Mouse (Mus musculus) MEL (cell line): ENCODE data around the gene Emd. TPM values are rescaled to one million over a fixed set of nuclear protein-coding genes. Genes with fewer than 3 reads are reported as not detected.

Experiments
- DNase-seq: peaks from one replicate; pipeline ENCODE4 v3.0.0; 2011; ENCODE audit warnings: low read depth, low spot score
- H3K27ac ChIP-seq: 2 replicates; pipeline ENCODE4 v1.5.1; 2012; ENCODE audit warnings: low read depth, mild to moderate bottlenecking, control low read depth, low read length, moderate library complexity; ENCODE audit not compliant: control insufficient read depth
- H3K27me3 ChIP-seq, 2 experiments: fragments of 150-350 bp in 1 of 2; sonication (generic) in 1 of 2; 2 replicates each; pipeline ENCODE4 v1.6.1; 2012; ENCODE audit warnings: low read length in 2 of 2, mild to moderate bottlenecking in 2 of 2, improper control_type of control experiment in 1 of 2, moderate library complexity in 1 of 2; ENCODE audit not compliant: insufficient read depth in 2 of 2, control insufficient read depth in 1 of 2
- H3K36me3 ChIP-seq, 2 experiments: 2 replicates each; pipeline ENCODE4 v1.6.1; 2012 to 2014; ENCODE audit warnings: low read length in 2 of 2, improper control_type of control experiment in 1 of 2, inconsistent platforms in 1 of 2, mild to moderate bottlenecking in 1 of 2; ENCODE audit not compliant: insufficient read depth in 2 of 2, control insufficient read depth in 1 of 2
- H3K4me1 ChIP-seq, 2 experiments: fragments of 150-350 bp in 1 of 2; sonication (generic) in 1 of 2; 2 replicates each; pipeline ENCODE4 v1.6.1; 2012; ENCODE audit warnings: low read length in 2 of 2, improper control_type of control experiment in 1 of 2, mild to moderate bottlenecking in 1 of 2; ENCODE audit not compliant: insufficient read depth in 2 of 2, control insufficient read depth in 1 of 2
- H3K4me3 ChIP-seq, 2 experiments: fragments of 150-350 bp in 1 of 2; sonication (generic) in 1 of 2; 2 replicates each; pipeline ENCODE4 v1.5.1; 2012; ENCODE audit warnings: low read depth in 2 of 2, low read length in 2 of 2, mild to moderate bottlenecking in 2 of 2, moderate library complexity in 2 of 2, control low read depth in 1 of 2, improper control_type of control experiment in 1 of 2; ENCODE audit not compliant: control insufficient read depth in 1 of 2, insufficient read depth in 1 of 2
- H3K79me2 ChIP-seq: 2 replicates; pipeline ENCODE4 v1.6.1; 2012; ENCODE audit warnings: mild to moderate bottlenecking, low read length, moderate library complexity; ENCODE audit not compliant: control insufficient read depth, poor library complexity, insufficient read depth
- H3K9ac ChIP-seq: 2 replicates; pipeline ENCODE4 v1.6.1; 2012; ENCODE audit warnings: low read depth, mild to moderate bottlenecking, control low read depth, low read length, moderate library complexity; ENCODE audit not compliant: control insufficient read depth, poor library complexity, severe bottlenecking
- H3K9me3 ChIP-seq: fragments of 150-350 bp; sonication (generic); replicated peaks from 2 replicates; pipeline ENCODE4 v1.6.1; 2012; ENCODE audit warnings: mild to moderate bottlenecking, low read length, improper control_type of control experiment, moderate library complexity; ENCODE audit not compliant: insufficient read depth
- BHLHE40 ChIP-seq: IDR thresholded peaks from 2 replicates; pipeline ENCODE4 v1.6.1; 2012; ENCODE audit warnings: low read depth, mild to moderate bottlenecking, inconsistent platforms, low read length, improper control_type of control experiment, borderline replicate concordance
- CHD2 ChIP-seq: IDR thresholded peaks from 2 replicates; pipeline ENCODE4 v1.6.1; 2011; ENCODE audit warnings: low read length, improper control_type of control experiment
- E2F4 ChIP-seq: IDR thresholded peaks from 2 replicates; pipeline ENCODE4 v1.6.1; 2011; ENCODE audit warnings: low read depth, low read length, improper control_type of control experiment, borderline replicate concordance
- HCFC1 ChIP-seq: IDR thresholded peaks from 2 replicates; pipeline ENCODE4 v1.6.1; 2012; ENCODE audit warnings: low read depth, mild to moderate bottlenecking, inconsistent platforms, low read length, improper control_type of control experiment, moderate library complexity
- MAFK ChIP-seq: IDR thresholded peaks from 2 replicates; pipeline ENCODE4 v1.6.1; 2011; ENCODE audit warnings: low read depth, mild to moderate bottlenecking, low read length, improper control_type of control experiment, borderline replicate concordance
- MAX ChIP-seq: IDR thresholded peaks from 2 replicates; pipeline ENCODE4 v1.6.1; 2011; ENCODE audit warnings: low read length, improper control_type of control experiment
- MXI1 ChIP-seq: IDR thresholded peaks from 2 replicates; pipeline ENCODE4 v1.6.1; 2011; ENCODE audit warnings: mild to moderate bottlenecking, low read depth, low read length, improper control_type of control experiment
- MYC ChIP-seq: IDR thresholded peaks from 2 replicates; pipeline ENCODE4 v1.6.1; 2011; ENCODE audit warnings: low read depth, mild to moderate bottlenecking, low read length, improper control_type of control experiment, moderate library complexity
- NELFE ChIP-seq: IDR thresholded peaks from 2 replicates; pipeline ENCODE4 v1.6.1; 2011; ENCODE audit warnings: low read depth, low read length, improper control_type of control experiment
- NRF1 ChIP-seq: IDR thresholded peaks from 2 replicates; pipeline ENCODE4 v1.6.1; 2014; ENCODE audit warnings: low read depth, mild to moderate bottlenecking, inconsistent platforms, low read length, improper control_type of control experiment, moderate library complexity; ENCODE audit not compliant: poor library complexity, insufficient read depth, severe bottlenecking
- POLR2A ChIP-seq, 2 experiments: IDR thresholded peaks; 2 replicates each; pipeline ENCODE4 v1.6.1; 2011 to 2012; ENCODE audit warnings: low read length in 2 of 2, mild to moderate bottlenecking in 2 of 2, control low read depth in 1 of 2, improper control_type of control experiment in 1 of 2, low read depth in 1 of 2, moderate library complexity in 1 of 2; ENCODE audit not compliant: control insufficient read depth in 1 of 2, insufficient read depth in 1 of 2, poor library complexity in 1 of 2
- SMC3 ChIP-seq: IDR thresholded peaks from 2 replicates; pipeline ENCODE4 v1.6.1; 2011; ENCODE audit warnings: low read depth, low read length, improper control_type of control experiment
- TAL1 ChIP-seq: IDR thresholded peaks from 2 replicates; pipeline ENCODE4 v1.6.1; 2012; ENCODE audit warnings: mild to moderate bottlenecking, inconsistent platforms, low read length, moderate library complexity, mixed read lengths
- USF1 ChIP-seq: IDR thresholded peaks from 2 replicates; pipeline ENCODE4 v1.6.1; 2014; ENCODE audit warnings: low read depth, mild to moderate bottlenecking, inconsistent platforms, low read length, improper control_type of control experiment, moderate library complexity
- ZKSCAN1 ChIP-seq: IDR thresholded peaks from 2 replicates; pipeline ENCODE4 v1.6.1; 2012; ENCODE audit warnings: low read depth, mild to moderate bottlenecking, inconsistent platforms, low read length, improper control_type of control experiment, moderate library complexity
- ZMIZ1 ChIP-seq: IDR thresholded peaks from 2 replicates; pipeline ENCODE4 v1.6.1; 2012; ENCODE audit warnings: low read depth, mild to moderate bottlenecking, inconsistent platforms, low read length, improper control_type of control experiment, moderate library complexity
- ZNF384 ChIP-seq: IDR thresholded peaks from 2 replicates; pipeline ENCODE4 v1.6.1; 2012; ENCODE audit warnings: low read depth, mild to moderate bottlenecking, inconsistent platforms, low read length, improper control_type of control experiment
- polyA plus RNA-seq, 2 experiments: library from polyadenylated mRNA; stranded (reverse) in 1 of 2; unstranded in 1 of 2; fragments of >175 nt in 1 of 2; fragments of >200 nt in 1 of 2; gene quantifications; 2 replicates each; pipeline versions ENCODE4 v1.2.1 to v1.2.4; 2012; ENCODE audit warnings: low replicate concordance in 2 of 2, low read depth in 1 of 2; ENCODE audit not compliant: insufficient read length in 2 of 2, insufficient read depth in 1 of 2, missing spikeins in 1 of 2
- total RNA-seq: library from RNA; depleted of rRNA; stranded (reverse); fragments of 300-350 nt; gene quantifications from 2 replicates; pipeline ENCODE4 v1.2.3, GENCODE M21; 2012

The Emd gene
- total and polyA plus RNA-seq, 3 experiments = 55.5 to 157 (median 130) TPM

- Histone ChIP-seq H3K9me3 (no peaks in the 10 kb centered on the region), H3K27me3 (no peaks in the 10 kb centered on the region), H3K79me2 (peaks cover 12% of the 10 kb centered on the region), H3K4me3 (peak overlapping the region; percentile 82 to 93), H3K27ac (peak overlapping the region; percentile 92), H3K9ac (peak overlapping the region; percentile 98), H3K36me3 (peaks cover 0 to 12% of the 10 kb centered on the region in 2 experiments; a peak in 3 of 4 replicates), H3K4me1 (peaks cover 0 to 6% of the 10 kb centered on the region in 2 experiments; a peak in 2 of 4 replicates)
- TF ChIP-seq POLR2A (IDR thresholded peaks at IDR 0.05; ENCODE audit: control insufficient read depth in 1 of 2, insufficient read depth in 1 of 2, low read depth in 1 of 2, low read length in 2 of 2, poor library complexity in 1 of 2) (peak in 1 of 2 experiments; percentile 2; a peak in 1 of 4 replicates), E2F4 (no peak), HCFC1 (0 out of 2 replicates have a peak, but pooled peaks have one; percentile 0), CHD2 (no peak), NELFE (no peak), ZNF384 (no peak)
- DNase-seq = peak; percentile 42
Measured at GRCm38 (mm10) chrX:74254888-74255565, 540 bp downstream of the Emd start.

DNA sequence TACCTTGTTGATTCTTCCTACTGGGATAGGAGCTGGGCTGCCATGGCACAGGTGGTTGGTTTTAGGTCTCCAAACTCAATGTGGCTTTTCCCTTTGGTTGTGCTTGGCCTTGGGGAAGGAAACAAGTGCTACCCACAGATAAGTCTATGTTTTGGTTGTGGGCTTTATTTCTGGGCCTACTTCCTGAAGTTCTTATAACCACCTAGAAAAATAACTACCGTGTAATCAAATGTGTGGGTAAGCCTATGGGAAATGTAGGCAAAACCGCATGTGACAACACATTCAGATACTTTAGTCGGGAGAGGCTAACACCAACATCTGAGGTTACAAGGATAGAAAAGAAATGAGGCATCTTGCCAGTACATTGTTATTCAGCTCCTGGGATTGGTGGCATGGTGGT, 3.3 kb downstream of the Emd start:
- TF ChIP-seq POLR2A (IDR thresholded peaks at IDR 0.05; ENCODE audit: control insufficient read depth in 1 of 2, insufficient read depth in 1 of 2, low read depth in 1 of 2, low read length in 2 of 2, poor library complexity in 1 of 2) = no peak
- TF ChIP-seq BHLHE40 = no peak
- TF ChIP-seq NRF1 = no peak
- no peak for TF ChIP-seq SMC3
- TF ChIP-seq TAL1 = peak; percentile 50
- Histone ChIP-seq H3K4me1 (peaks cover 0 to 5% of the 10 kb centered on the region in 2 experiments; a peak in 2 of 4 replicates), H3K36me3 (peaks cover 0 to 12% of the 10 kb centered on the region in 2 experiments; a peak in 3 of 4 replicates), H3K9me3 (no peaks in the 10 kb centered on the region), H3K27ac (no peak overlapping the region), H3K9ac (no peak overlapping the region), H3K4me3 (no peak overlapping the region), H3K27me3 (no peaks in the 10 kb centered on the region), H3K79me2 (peaks cover 12% of the 10 kb centered on the region)
- DNase-seq = no peak

DNA sequence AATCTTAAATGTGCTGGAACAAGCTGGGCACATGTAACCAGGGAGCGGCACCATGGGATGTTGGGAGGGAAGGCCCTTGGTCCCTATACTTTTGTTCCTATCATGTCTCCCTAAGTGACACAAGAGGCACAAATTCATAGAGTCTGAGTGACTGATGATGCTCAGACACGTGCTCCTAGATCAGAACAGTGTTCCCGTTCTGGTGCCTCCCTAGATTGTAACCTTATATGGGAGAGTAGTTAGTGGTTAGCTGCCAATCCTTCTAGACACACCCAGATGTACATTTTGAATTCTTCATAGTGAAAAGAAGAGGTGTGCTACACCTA, 15.2 kb downstream of the Emd start:
- H3K79me2 ChIP-seq = peaks cover 19% of the 10 kb centered on the region
- H3K36me3 ChIP-seq = peaks cover 0 to 7% of the 10 kb centered on the region in 2 experiments; a peak in 1 of 4 replicates
- H3K9me3 ChIP-seq = no peaks in the 10 kb centered on the region
- H3K4me3 ChIP-seq = peak overlapping the region; percentile 42 to 49
- peaks cover 0 to 7% of the 10 kb centered on the region in 2 experiments; a peak in 3 of 4 replicates for H3K4me1 ChIP-seq
- peak overlapping the region; percentile 96 for H3K27ac ChIP-seq
- TF ChIP-seq MAX (peak; percentile 91), MXI1 (peak; percentile 81), USF1 (peak; percentile 40; the same call in 1 of the 2 replicates), ZKSCAN1 (no peak), NELFE (no peak), ZMIZ1 (0 out of 2 replicates have a peak, but pooled peaks have one; percentile 52), CHD2 (no peak), MYC (peak; percentile 95), BHLHE40 (peak; percentile 21; the same call in 1 of the 2 replicates), MAFK (no peak)
- no peak for DNase-seq
- peak overlapping the region; percentile 79 for H3K9ac ChIP-seq
- H3K27me3 ChIP-seq = no peaks in the 10 kb centered on the region
